Mouse (Mus musculus): Measurements from ENCODE around the gene Gprin3. TPM values are rescaled to one million over a fixed set of nuclear protein-coding genes. Genes with fewer than 3 reads are reported as not detected.

Gprin3 gene
- polyA plus RNA-seq (2015; fragmentation: Nextera tagmentation; extraction: Ambion mirVana): 6.1 and 6.4 TPM in 2 replicates

- 6% methylated on average over 34 of the region's 34 CpGs for WGBS
- ATAC-seq: peak; percentile 96
Measured at GRCm38 (mm10) chr6:59425824-59426533, at the start of gene Gprin3. Gene Gprin3, minus strand, starts transcription at chr6:59426294.

GRCm38 (mm10) chr6:59458861-59459260 lies 32.8 kb upstream of the Gprin3 start:
- ATAC-seq: no peak
- Histone ChIP-seq H3K27me3 (replicated peaks; ENCODE audit: control insufficient read depth, insufficient read depth, low read length) (no peaks in the 10 kb centered on the region), H3K9me3 (ENCODE audit: control insufficient read depth, low read length) (no peaks in the 10 kb centered on the region), H3K36me3 (ENCODE audit: control insufficient read depth, insufficient read depth, low read length) (no peaks in the 10 kb centered on the region), H3K9ac (ENCODE audit: low read depth, low read length) (no peak overlapping the region), H3K27ac (ENCODE audit: low read length) (no peak overlapping the region), H3K4me1 (ENCODE audit: control insufficient read depth, insufficient read depth, low read length) (no peaks in the 10 kb centered on the region), H3K4me2 (ENCODE audit: low read depth, low read length) (no peak overlapping the region), H3K4me3 (ENCODE audit: low read length) (no peak overlapping the region)

More at GRCm38 (mm10) chr6:59425824-59426533, at the start of gene Gprin3:
- Histone ChIP-seq H3K4me2 (ENCODE audit: low read depth, low read length) (peak within 1 kb of the TSS; percentile 77), H3K36me3 (ENCODE audit: control insufficient read depth, insufficient read depth, low read length) (no peaks in the 10 kb centered on the region), H3K9me3 (ENCODE audit: control insufficient read depth, low read length) (no peaks in the 10 kb centered on the region), H3K4me3 (ENCODE audit: low read length) (peak within 1 kb of the TSS; percentile 69), H3K9ac (ENCODE audit: low read depth, low read length) (peak within 1 kb of the TSS; percentile 85), H3K27ac (ENCODE audit: low read length) (peak within 1 kb of the TSS; percentile 96), H3K27me3 (replicated peaks; ENCODE audit: control insufficient read depth, insufficient read depth, low read length) (no peaks in the 10 kb centered on the region), H3K4me1 (ENCODE audit: control insufficient read depth, insufficient read depth, low read length) (peaks cover 5% of the 10 kb centered on the region; the same call in 1 of the 2 replicates)

DNA sequence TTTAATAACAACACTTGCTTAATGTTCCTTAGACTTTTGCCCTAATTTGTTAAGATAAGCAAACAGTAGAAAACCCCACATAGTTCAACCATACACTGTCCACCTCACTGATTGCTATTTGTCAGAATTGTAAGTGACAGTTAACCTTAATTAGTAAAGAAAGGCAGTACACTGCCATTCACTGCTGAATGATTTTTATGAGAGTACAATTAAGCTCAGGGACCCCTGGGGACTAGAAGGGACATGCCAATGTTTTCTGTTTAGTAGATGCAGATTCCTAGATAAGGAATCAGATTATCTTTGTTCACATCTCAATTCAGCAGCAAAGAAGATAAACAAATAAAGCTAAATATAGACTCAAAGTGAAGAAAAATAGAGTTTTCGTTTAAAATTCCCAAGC lies 30.0 kb upstream of the Gprin3 start:
- Histone ChIP-seq H3K4me2 (ENCODE audit: low read depth, low read length) (no peak overlapping the region), H3K27me3 (replicated peaks; ENCODE audit: control insufficient read depth, insufficient read depth, low read length) (no peaks in the 10 kb centered on the region), H3K4me1 (ENCODE audit: control insufficient read depth, insufficient read depth, low read length) (no peaks in the 10 kb centered on the region), H3K9me3 (ENCODE audit: control insufficient read depth, low read length) (no peaks in the 10 kb centered on the region), H3K27ac (ENCODE audit: low read length) (no peak overlapping the region), H3K36me3 (ENCODE audit: control insufficient read depth, insufficient read depth, low read length) (no peaks in the 10 kb centered on the region), H3K4me3 (ENCODE audit: low read length) (no peak overlapping the region), H3K9ac (ENCODE audit: low read depth, low read length) (no peak overlapping the region)
- ATAC-seq: no peak
- 78% methylated on average over 1 of the region's 1 CpGs for WGBS

DNA sequence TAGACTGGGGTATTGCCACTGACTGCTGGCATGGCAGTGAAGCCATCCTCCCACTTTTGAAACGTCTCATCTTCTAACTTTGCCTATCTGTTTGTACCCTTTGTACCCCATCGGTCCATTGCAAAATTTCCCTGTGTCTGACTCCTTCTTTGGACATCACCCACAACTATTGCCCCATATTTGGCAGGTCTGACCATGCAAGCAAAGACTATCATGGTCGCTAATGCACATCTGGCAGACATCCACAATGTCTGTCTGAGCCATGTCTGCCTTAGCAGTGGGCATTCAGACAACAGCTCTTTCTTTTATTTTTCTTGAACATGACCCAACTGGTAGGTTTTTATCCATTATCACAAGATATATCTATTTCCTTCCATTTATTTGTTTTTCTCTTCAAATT lies 25.3 kb upstream of the Gprin3 start:
- H3K4me3 ChIP-seq (ENCODE audit: low read length): no peak overlapping the region
- WGBS: 71% methylated on average over 3 of the region's 3 CpGs
- no peak for ATAC-seq
- no peak overlapping the region for H3K4me2 ChIP-seq (ENCODE audit: low read depth, low read length)
- H3K4me1 ChIP-seq (ENCODE audit: control insufficient read depth, insufficient read depth, low read length): no peaks in the 10 kb centered on the region
- no peaks in the 10 kb centered on the region for H3K9me3 ChIP-seq (ENCODE audit: control insufficient read depth, low read length)
- H3K9ac ChIP-seq (ENCODE audit: low read depth, low read length): no peak overlapping the region
- H3K27ac ChIP-seq (ENCODE audit: low read length): no peak overlapping the region
- no peaks in the 10 kb centered on the region for H3K27me3 ChIP-seq (replicated peaks; ENCODE audit: control insufficient read depth, insufficient read depth, low read length)
- H3K36me3 ChIP-seq (ENCODE audit: control insufficient read depth, insufficient read depth, low read length): no peaks in the 10 kb centered on the region

DNA sequence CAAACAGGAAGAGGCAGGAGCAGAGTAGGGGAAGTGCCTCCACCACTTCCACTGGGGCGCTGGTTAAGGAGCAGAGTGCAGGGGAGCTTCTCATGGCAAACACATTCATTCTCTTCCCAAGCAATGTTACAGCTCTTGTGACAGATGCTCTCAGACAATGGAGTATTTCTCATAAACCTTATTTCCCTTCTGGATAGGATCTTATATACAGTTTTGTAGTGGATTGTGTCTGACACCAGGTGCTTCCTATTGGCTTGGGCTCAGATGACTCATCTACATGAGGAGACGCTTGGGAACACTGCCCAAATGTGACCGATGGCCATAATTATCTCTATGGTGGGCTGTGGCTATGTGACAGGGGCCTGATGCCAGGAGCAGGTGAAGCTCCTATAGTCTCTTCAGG lies 19.0 kb upstream of the Gprin3 start:
- H3K27ac ChIP-seq (ENCODE audit: low read length): no peak overlapping the region
- WGBS: 71% methylated on average over 3 of the region's 3 CpGs
- no peaks in the 10 kb centered on the region for H3K9me3 ChIP-seq (ENCODE audit: control insufficient read depth, low read length)
- no peaks in the 10 kb centered on the region for H3K36me3 ChIP-seq (ENCODE audit: control insufficient read depth, insufficient read depth, low read length)
- no peak overlapping the region for H3K4me2 ChIP-seq (ENCODE audit: low read depth, low read length)
- no peaks in the 10 kb centered on the region for H3K4me1 ChIP-seq (ENCODE audit: control insufficient read depth, insufficient read depth, low read length)
- no peak for ATAC-seq
- no peak overlapping the region for H3K9ac ChIP-seq (ENCODE audit: low read depth, low read length)
- H3K27me3 ChIP-seq (replicated peaks; ENCODE audit: control insufficient read depth, insufficient read depth, low read length): no peaks in the 10 kb centered on the region
- H3K4me3 ChIP-seq (ENCODE audit: low read length): no peak overlapping the region

- H3K27me3 ChIP-seq (replicated peaks; ENCODE audit: control insufficient read depth, insufficient read depth, low read length): no peaks in the 10 kb centered on the region
- WGBS: 65% methylated on average over 3 of the region's 3 CpGs
Measured at GRCm38 (mm10) chr6:59435906-59436305, 9.8 kb upstream of the Gprin3 start.

GRCm38 (mm10) chr6:59433116-59433515 lies 7.0 kb upstream of the Gprin3 start:
- Histone ChIP-seq H3K27me3 (replicated peaks; ENCODE audit: control insufficient read depth, insufficient read depth, low read length) (no peaks in the 10 kb centered on the region), H3K27ac (ENCODE audit: low read length) (no peak overlapping the region), H3K36me3 (ENCODE audit: control insufficient read depth, insufficient read depth, low read length) (no peaks in the 10 kb centered on the region), H3K4me3 (ENCODE audit: low read length) (no peak overlapping the region), H3K9ac (ENCODE audit: low read depth, low read length) (no peak overlapping the region), H3K9me3 (ENCODE audit: control insufficient read depth, low read length) (no peaks in the 10 kb centered on the region), H3K4me1 (ENCODE audit: control insufficient read depth, insufficient read depth, low read length) (no peaks in the 10 kb centered on the region), H3K4me2 (ENCODE audit: low read depth, low read length) (no peak overlapping the region)
- no peak for ATAC-seq
- WGBS: 63% methylated on average over 1 of the region's 1 CpGs

More at GRCm38 (mm10) chr6:59435906-59436305, 9.8 kb upstream of the Gprin3 start:
- Histone ChIP-seq H3K4me3 (ENCODE audit: low read length) (no peak overlapping the region), H3K9ac (ENCODE audit: low read depth, low read length) (no peak overlapping the region), H3K4me1 (ENCODE audit: control insufficient read depth, insufficient read depth, low read length) (no peaks in the 10 kb centered on the region), H3K36me3 (ENCODE audit: control insufficient read depth, insufficient read depth, low read length) (no peaks in the 10 kb centered on the region), H3K27ac (ENCODE audit: low read length) (no peak overlapping the region), H3K4me2 (ENCODE audit: low read depth, low read length) (no peak overlapping the region), H3K9me3 (ENCODE audit: control insufficient read depth, low read length) (no peaks in the 10 kb centered on the region)
- ATAC-seq: no peak

- Histone ChIP-seq H3K36me3 (ENCODE audit: control insufficient read depth, insufficient read depth, low read length) (no peaks in the 10 kb centered on the region), H3K27ac (ENCODE audit: low read length) (peak overlapping the region; percentile 96), H3K4me1 (ENCODE audit: control insufficient read depth, insufficient read depth, low read length) (peaks cover 5% of the 10 kb centered on the region; the same call in 1 of the 2 replicates), H3K27me3 (replicated peaks; ENCODE audit: control insufficient read depth, insufficient read depth, low read length) (no peaks in the 10 kb centered on the region), H3K9me3 (ENCODE audit: control insufficient read depth, low read length) (no peaks in the 10 kb centered on the region), H3K9ac (ENCODE audit: low read depth, low read length) (peak overlapping the region; percentile 85), H3K4me2 (ENCODE audit: low read depth, low read length) (peak overlapping the region; percentile 77), H3K4me3 (ENCODE audit: low read length) (peak overlapping the region; percentile 69)
- ATAC-seq: peak; percentile 65; the same call in 1 of the 2 replicates
- WGBS: 42% methylated on average over 3 of the region's 3 CpGs
Measured at GRCm38 (mm10) chr6:59426534-59426885, 416 bp upstream of the Gprin3 start.

- Histone ChIP-seq H3K27ac (ENCODE audit: low read length) (peak overlapping the region; percentile 90), H3K36me3 (ENCODE audit: control insufficient read depth, insufficient read depth, low read length) (no peaks in the 10 kb centered on the region), H3K4me1 (ENCODE audit: control insufficient read depth, insufficient read depth, low read length) (peaks cover 5% of the 10 kb centered on the region; the same call in 1 of the 2 replicates), H3K9me3 (ENCODE audit: control insufficient read depth, low read length) (no peaks in the 10 kb centered on the region), H3K9ac (ENCODE audit: low read depth, low read length) (peak overlapping the region; percentile 61), H3K4me2 (ENCODE audit: low read depth, low read length) (peak overlapping the region; percentile 77), H3K4me3 (ENCODE audit: low read length) (peak overlapping the region; percentile 69), H3K27me3 (replicated peaks; ENCODE audit: control insufficient read depth, insufficient read depth, low read length) (no peaks in the 10 kb centered on the region)
- peak; percentile 71 for ATAC-seq
- 56% methylated on average over 10 of the region's 10 CpGs for WGBS
Measured at GRCm38 (mm10) chr6:59424871-59425740, 988 bp downstream of the Gprin3 start.
